Mouse (Mus musculus): ENCODE measurements around the gene Srsf12. TPM values are rescaled to one million over a fixed set of nuclear protein-coding genes. Genes with fewer than 3 reads are reported as not detected.
A peak's percentile ranks its signal among the peaks of the same experiment; 100 is the strongest.

Gene Srsf12
- polyA plus RNA-seq, 1 experiment from 2014 or later = 85.8 TPM

DNA sequence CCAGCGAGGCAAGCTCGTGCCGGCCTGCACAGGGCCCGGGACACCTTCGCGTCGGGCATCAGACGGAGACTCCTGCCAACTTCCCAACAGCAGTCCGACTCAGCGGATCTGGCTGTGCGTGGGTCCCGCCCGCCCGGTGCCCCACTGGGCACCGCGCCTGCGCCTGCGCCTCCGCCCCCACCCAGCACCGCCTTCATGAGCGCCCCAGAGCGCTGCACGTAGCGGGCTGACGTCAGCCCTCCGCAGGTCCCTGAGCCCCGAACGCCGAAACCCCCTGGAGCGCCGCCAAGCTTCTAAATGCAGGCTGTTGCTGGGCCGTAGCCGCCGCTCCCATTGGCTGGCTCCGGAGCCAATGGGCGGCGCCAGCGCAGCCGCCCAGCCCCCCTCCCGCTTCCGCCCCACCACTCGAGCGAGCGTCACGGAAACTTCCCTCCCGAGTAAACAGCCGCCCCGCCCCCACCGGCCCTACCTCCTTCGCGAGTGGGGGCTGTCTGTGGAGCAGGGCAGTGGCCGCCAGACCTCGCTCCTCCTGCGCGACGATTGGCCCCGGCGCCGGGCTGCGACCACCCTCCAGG lies 38.8 kb downstream of the Srsf12 start:
- WGBS = under 1% methylated on average over 58 of the region's 60 CpGs
- Histone ChIP-seq H3K27ac (ENCODE audit: low read depth, low read length) (peak overlapping the region; percentile 99), H3K36me3 (ENCODE audit: control insufficient read depth, insufficient read depth, low read length) (peaks cover 20% of the 10 kb centered on the region), H3K27me3 (ENCODE audit: control insufficient read depth, insufficient read depth, low read length) (no peaks in the 10 kb centered on the region), H3K9me3 (ENCODE audit: control insufficient read depth, low read length) (no peaks in the 10 kb centered on the region), H3K4me3 (ENCODE audit: low read depth, low read length) (peak overlapping the region; percentile 98), H3K4me1 (ENCODE audit: control insufficient read depth, insufficient read depth, low read length) (peaks cover 4% of the 10 kb centered on the region; the same call in 1 of the 2 replicates), H3K9ac (replicated peaks; ENCODE audit: low read depth, low read length) (peak overlapping the region; percentile 99), H3K4me2 (ENCODE audit: low read depth, low read length) (peak overlapping the region; percentile 71)
- ATAC-seq (ENCODE audit: low read depth) = peak; percentile 93

- Histone ChIP-seq H3K36me3 (ENCODE audit: control insufficient read depth, insufficient read depth, low read length) (peaks cover 20% of the 10 kb centered on the region), H3K4me3 (ENCODE audit: low read depth, low read length) (peak overlapping the region; percentile 98), H3K9ac (replicated peaks; ENCODE audit: low read depth, low read length) (peak overlapping the region; percentile 99), H3K27me3 (ENCODE audit: control insufficient read depth, insufficient read depth, low read length) (no peaks in the 10 kb centered on the region), H3K4me2 (ENCODE audit: low read depth, low read length) (peak overlapping the region; percentile 41), H3K4me1 (ENCODE audit: control insufficient read depth, insufficient read depth, low read length) (peaks cover 4% of the 10 kb centered on the region; the same call in 1 of the 2 replicates), H3K27ac (ENCODE audit: low read depth, low read length) (peak overlapping the region; percentile 99), H3K9me3 (ENCODE audit: control insufficient read depth, low read length) (no peaks in the 10 kb centered on the region)
- ATAC-seq (ENCODE audit: low read depth) = peak; percentile 93
- under 1% methylated on average over 64 of the region's 88 CpGs for WGBS
Observed at GRCm38 (mm10) chr4:33248062-33248889, 39.5 kb downstream of the Srsf12 start.

- Histone ChIP-seq H3K4me3 (ENCODE audit: low read depth, low read length) (peak overlapping the region; percentile 98), H3K27me3 (ENCODE audit: control insufficient read depth, insufficient read depth, low read length) (no peaks in the 10 kb centered on the region), H3K4me1 (ENCODE audit: control insufficient read depth, insufficient read depth, low read length) (peaks cover 4% of the 10 kb centered on the region; the same call in 1 of the 2 replicates), H3K4me2 (ENCODE audit: low read depth, low read length) (peak overlapping the region; percentile 28), H3K36me3 (ENCODE audit: control insufficient read depth, insufficient read depth, low read length) (peaks cover 15% of the 10 kb centered on the region; the same call in 1 of the 2 replicates), H3K9me3 (ENCODE audit: control insufficient read depth, low read length) (no peaks in the 10 kb centered on the region), H3K9ac (replicated peaks; ENCODE audit: low read depth, low read length) (peak overlapping the region; percentile 39; the same call in 1 of the 2 replicates), H3K27ac (ENCODE audit: low read depth, low read length) (peak overlapping the region; percentile 99)
- under 1% methylated on average over 4 of the region's 4 CpGs for WGBS
- no peak for ATAC-seq (ENCODE audit: low read depth)
Observed at GRCm38 (mm10) chr4:33248915-33249314, 40.1 kb downstream of the Srsf12 start.

DNA sequence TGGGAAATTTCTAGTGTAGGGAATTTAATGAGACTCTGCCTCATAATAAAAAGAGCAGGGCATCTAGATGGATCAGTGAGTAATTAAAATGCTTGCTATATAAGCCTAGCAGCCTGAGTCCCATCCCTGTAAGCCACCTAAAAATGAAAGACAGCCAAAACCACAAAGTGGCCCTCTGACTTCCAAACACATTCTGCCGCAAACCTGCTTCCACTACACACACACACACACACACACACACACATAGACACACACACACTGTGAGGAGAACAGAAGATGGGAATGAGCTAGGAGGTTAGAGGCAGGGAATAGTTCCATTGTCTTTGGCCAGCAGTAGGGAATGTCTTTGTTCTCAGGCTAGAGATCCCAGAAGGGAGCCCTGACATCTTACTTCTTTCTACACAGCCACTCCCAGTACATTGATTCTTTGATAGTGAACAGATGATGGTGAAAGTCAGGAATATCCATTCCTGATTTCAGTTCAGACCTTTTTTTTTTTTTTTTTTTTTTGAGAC lies 41.0 kb downstream of the Srsf12 start:
- H3K27me3 ChIP-seq (ENCODE audit: control insufficient read depth, insufficient read depth, low read length) = no peaks in the 10 kb centered on the region
- no peak overlapping the region for H3K4me3 ChIP-seq (ENCODE audit: low read depth, low read length)
- H3K9ac ChIP-seq (replicated peaks; ENCODE audit: low read depth, low read length) = no peak overlapping the region
- peaks cover 9% of the 10 kb centered on the region; the same call in 1 of the 2 replicates for H3K36me3 ChIP-seq (ENCODE audit: control insufficient read depth, insufficient read depth, low read length)
- peaks cover 4% of the 10 kb centered on the region; the same call in 1 of the 2 replicates for H3K4me1 ChIP-seq (ENCODE audit: control insufficient read depth, insufficient read depth, low read length)
- no peak overlapping the region for H3K27ac ChIP-seq (ENCODE audit: low read depth, low read length)
- no peak for ATAC-seq (ENCODE audit: low read depth)
- 56% methylated on average over 1 of the region's 1 CpGs for WGBS
- H3K9me3 ChIP-seq (ENCODE audit: control insufficient read depth, low read length) = no peaks in the 10 kb centered on the region
- no peak overlapping the region for H3K4me2 ChIP-seq (ENCODE audit: low read depth, low read length)

DNA sequence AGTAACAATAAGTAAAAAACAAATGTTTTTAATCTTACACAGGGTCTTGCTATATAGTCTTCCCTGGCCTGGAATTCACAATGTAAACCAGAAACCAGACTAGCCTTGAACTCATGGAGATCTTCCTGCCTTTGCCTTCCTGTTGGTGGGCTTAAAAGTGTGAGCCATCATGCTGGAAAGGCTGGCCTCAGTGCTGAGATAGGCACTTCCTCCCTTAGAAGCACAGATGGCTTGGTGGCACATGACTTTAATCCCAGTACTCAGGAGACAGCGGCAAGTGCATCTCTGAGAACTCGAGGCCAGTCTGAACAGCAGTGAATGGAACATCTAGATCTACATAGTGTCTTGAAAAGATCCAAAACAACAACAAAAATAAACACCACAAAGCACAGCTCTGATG lies 42.1 kb downstream of the Srsf12 start:
- 90% methylated on average over 2 of the region's 2 CpGs for WGBS
- ATAC-seq (ENCODE audit: low read depth) = no peak

GRCm38 (mm10) chr4:33254706-33255105 lies 45.9 kb downstream of the Srsf12 start:
- Histone ChIP-seq H3K4me3 (ENCODE audit: low read depth, low read length) (no peak overlapping the region), H3K9ac (replicated peaks; ENCODE audit: low read depth, low read length) (no peak overlapping the region), H3K27me3 (ENCODE audit: control insufficient read depth, insufficient read depth, low read length) (no peaks in the 10 kb centered on the region), H3K36me3 (ENCODE audit: control insufficient read depth, insufficient read depth, low read length) (no peaks in the 10 kb centered on the region), H3K27ac (ENCODE audit: low read depth, low read length) (no peak overlapping the region), H3K4me1 (ENCODE audit: control insufficient read depth, insufficient read depth, low read length) (no peaks in the 10 kb centered on the region), H3K4me2 (ENCODE audit: low read depth, low read length) (no peak overlapping the region), H3K9me3 (ENCODE audit: control insufficient read depth, low read length) (no peaks in the 10 kb centered on the region)
- ATAC-seq (ENCODE audit: low read depth) = no peak
- 43% methylated on average over 4 of the region's 4 CpGs for WGBS

More for the DNA sequence above, 42.1 kb downstream of the Srsf12 start:
- H3K27me3 ChIP-seq (ENCODE audit: control insufficient read depth, insufficient read depth, low read length) = no peaks in the 10 kb centered on the region
- H3K27ac ChIP-seq (ENCODE audit: low read depth, low read length) = no peak overlapping the region
- H3K4me3 ChIP-seq (ENCODE audit: low read depth, low read length) = no peak overlapping the region
- H3K4me2 ChIP-seq (ENCODE audit: low read depth, low read length) = no peak overlapping the region
- H3K4me1 ChIP-seq (ENCODE audit: control insufficient read depth, insufficient read depth, low read length) = peaks cover 2% of the 10 kb centered on the region; the same call in 1 of the 2 replicates
- H3K9me3 ChIP-seq (ENCODE audit: control insufficient read depth, low read length) = no peaks in the 10 kb centered on the region
- H3K36me3 ChIP-seq (ENCODE audit: control insufficient read depth, insufficient read depth, low read length) = peaks cover 4% of the 10 kb centered on the region; the same call in 1 of the 2 replicates
- no peak overlapping the region for H3K9ac ChIP-seq (replicated peaks; ENCODE audit: low read depth, low read length)

DNA sequence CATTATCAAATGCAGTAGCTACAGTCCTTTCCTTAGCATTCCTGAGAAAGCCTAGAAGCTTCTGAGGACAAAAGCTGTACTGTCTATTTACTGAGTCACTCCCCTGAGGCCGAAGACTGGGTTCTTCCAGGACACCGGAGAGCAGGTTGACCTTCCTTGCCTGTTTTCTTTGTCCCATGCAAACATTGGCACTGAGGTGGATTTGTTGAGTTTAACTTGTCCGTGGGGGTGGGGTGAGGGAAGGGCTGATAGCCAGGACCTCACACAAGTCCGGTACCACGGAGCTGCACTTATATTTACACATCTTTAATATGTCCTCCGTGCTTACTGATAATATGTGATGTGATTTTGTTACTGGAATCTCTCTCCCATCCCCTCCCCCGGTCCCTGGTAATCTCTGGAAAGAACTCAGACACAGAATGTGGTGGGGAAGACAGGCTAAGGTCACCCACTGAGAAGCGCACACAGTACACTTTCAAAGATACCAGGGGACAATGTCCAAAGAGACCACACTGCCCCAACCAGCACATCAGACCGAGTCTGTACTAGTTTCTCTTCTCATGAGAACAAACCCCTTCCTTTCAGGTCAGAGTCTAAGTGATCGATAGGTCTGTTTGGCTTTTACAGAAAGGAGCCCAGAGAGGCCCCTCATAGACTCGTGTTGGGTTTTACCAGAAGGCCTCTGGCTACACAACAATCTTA lies 48.6 kb downstream of the Srsf12 start:
- H3K36me3 ChIP-seq (ENCODE audit: control insufficient read depth, insufficient read depth, low read length) = no peaks in the 10 kb centered on the region
- no peak overlapping the region for H3K27ac ChIP-seq (ENCODE audit: low read depth, low read length)
- H3K4me3 ChIP-seq (ENCODE audit: low read depth, low read length) = no peak overlapping the region
- no peak overlapping the region for H3K4me2 ChIP-seq (ENCODE audit: low read depth, low read length)
- H3K27me3 ChIP-seq (ENCODE audit: control insufficient read depth, insufficient read depth, low read length) = no peaks in the 10 kb centered on the region
- 88% methylated on average over 11 of the region's 11 CpGs for WGBS
- H3K9me3 ChIP-seq (ENCODE audit: control insufficient read depth, low read length) = no peaks in the 10 kb centered on the region
- no peak for ATAC-seq (ENCODE audit: low read depth)
- H3K4me1 ChIP-seq (ENCODE audit: control insufficient read depth, insufficient read depth, low read length) = no peaks in the 10 kb centered on the region
- H3K9ac ChIP-seq (replicated peaks; ENCODE audit: low read depth, low read length) = no peak overlapping the region

- Histone ChIP-seq H3K9me3 (ENCODE audit: control insufficient read depth, low read length) (no peaks in the 10 kb centered on the region), H3K27ac (ENCODE audit: low read depth, low read length) (no peak overlapping the region), H3K27me3 (ENCODE audit: control insufficient read depth, insufficient read depth, low read length) (no peaks in the 10 kb centered on the region), H3K4me1 (ENCODE audit: control insufficient read depth, insufficient read depth, low read length) (no peaks in the 10 kb centered on the region), H3K4me2 (ENCODE audit: low read depth, low read length) (no peak overlapping the region), H3K4me3 (ENCODE audit: low read depth, low read length) (no peak overlapping the region), H3K9ac (replicated peaks; ENCODE audit: low read depth, low read length) (no peak overlapping the region), H3K36me3 (ENCODE audit: control insufficient read depth, insufficient read depth, low read length) (no peaks in the 10 kb centered on the region)
- no peak for ATAC-seq (ENCODE audit: low read depth)
Observed at GRCm38 (mm10) chr4:33260311-33260710, 51.5 kb downstream of the Srsf12 start.

All from neural tube, embryonic 14.5 days (tissue).